Mouse (Mus musculus) G1E (cell line): ENCODE results near the gene Ksr1.

Experiments used
- CTCF ChIP-seq: IDR thresholded peaks from 2 replicates; pipeline ENCODE4 v1.5.1; 2012; ENCODE audit warnings: low read depth, low read length, inconsistent platforms, mixed read lengths
- GATA1 ChIP-seq: IDR thresholded peaks from 2 replicates; pipeline ENCODE4 v1.6.1; 2012; ENCODE audit warnings: borderline replicate concordance, low read length, inconsistent platforms, mixed read lengths
- POLR2AphosphoS5 ChIP-seq: IDR thresholded peaks from 2 replicates; pipeline ENCODE4 v1.6.1; 2012; ENCODE audit warnings: low read depth, low read length, inconsistent platforms; ENCODE audit not compliant: insufficient replicate concordance
- TAL1 ChIP-seq: conservative IDR thresholded peaks from 2 replicates; pipeline ENCODE4 v1.6.1; 2012; ENCODE audit warnings: low read depth, low read length, inconsistent platforms, mixed read lengths

- TF ChIP-seq CTCF (no peak), TAL1 (no peak), GATA1 (no peak), POLR2AphosphoS5 (no peak)
These were observed 167.8 kb downstream of the Ksr1 start for GRCm38 (mm10) chr11:78978176-78979019.
